Mouse (Mus musculus) ovary, postnatal 14 days (tissue): ENCODE results near the gene Gm10256.
"Not testable (repeated sequence)": the region's sequence is repeated elsewhere in the genome, so short reads cannot be mapped to it uniquely, and the experiment has no call there.

ENCODE experiments used
- DNase-seq: peaks from one replicate; pipeline ENCODE4 v3.0.0; 2022; ENCODE audit warnings: low spot score

Gm10256 gene

DNA sequence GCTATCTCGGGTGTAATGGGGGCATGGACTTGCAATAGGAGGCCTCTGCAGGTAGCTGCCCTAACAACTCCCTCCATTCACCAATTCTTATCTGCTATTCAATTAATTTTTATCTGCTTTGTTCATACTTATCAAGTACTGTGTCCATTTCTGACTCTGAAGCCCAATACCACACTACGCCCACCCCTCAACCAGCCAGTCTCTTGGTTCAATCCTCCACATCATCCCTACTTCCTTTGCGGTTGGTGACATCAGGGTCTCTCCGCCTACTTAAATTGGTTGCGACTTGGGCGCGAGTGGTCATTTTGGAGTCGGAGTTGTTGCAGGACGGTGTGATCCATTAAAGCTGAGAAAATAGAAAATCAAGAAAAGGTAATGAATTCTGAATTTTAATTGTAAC is at the start of gene Gm10256, which contains the start of gene Rbmy:
Gm10256 (plus strand) TSS at position 320 of the 400 bp plus-strand sequence.
Rbmy (plus strand) TSS at position 301 of the 400 bp plus-strand sequence.
- not testable (repeated sequence) for DNase-seq

DNA sequence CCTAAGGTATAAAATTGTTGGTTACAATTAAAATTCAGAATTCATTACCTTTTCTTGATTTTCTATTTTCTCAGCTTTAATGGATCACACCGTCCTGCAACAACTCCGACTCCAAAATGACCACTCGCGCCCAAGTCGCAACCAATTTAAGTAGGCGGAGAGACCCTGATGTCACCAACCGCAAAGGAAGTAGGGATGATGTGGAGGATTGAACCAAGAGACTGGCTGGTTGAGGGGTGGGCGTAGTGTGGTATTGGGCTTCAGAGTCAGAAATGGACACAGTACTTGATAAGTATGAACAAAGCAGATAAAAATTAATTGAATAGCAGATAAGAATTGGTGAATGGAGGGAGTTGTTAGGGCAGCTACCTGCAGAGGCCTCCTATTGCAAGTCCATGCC is 34.4 kb upstream of the Gm10256 start, which contains the start of gene Gm4064:
Gm4064 (minus strand) TSS at position 101 of the 400 bp plus-strand sequence.
- not testable (repeated sequence) for DNase-seq

DNA sequence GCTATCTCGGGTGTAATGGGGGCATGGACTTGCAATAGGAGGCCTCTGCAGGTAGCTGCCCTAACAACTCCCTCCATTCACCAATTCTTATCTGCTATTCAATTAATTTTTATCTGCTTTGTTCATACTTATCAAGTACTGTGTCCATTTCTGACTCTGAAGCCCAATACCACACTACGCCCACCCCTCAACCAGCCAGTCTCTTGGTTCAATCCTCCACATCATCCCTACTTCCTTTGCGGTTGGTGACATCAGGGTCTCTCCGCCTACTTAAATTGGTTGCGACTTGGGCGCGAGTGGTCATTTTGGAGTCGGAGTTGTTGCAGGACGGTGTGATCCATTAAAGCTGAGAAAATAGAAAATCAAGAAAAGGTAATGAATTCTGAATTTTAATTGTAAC is 70.2 kb downstream of the Gm10256 start, which contains the start of gene Gm10352:
Gm10352 (plus strand) TSS at position 301 of the 400 bp plus-strand sequence.
- DNase-seq, result not testable (repeated sequence)
